Mouse (Mus musculus): ENCODE data around the gene Aarsd1. TPM values are rescaled to one million over a fixed set of nuclear protein-coding genes. Genes with fewer than 3 reads are reported as not detected.
"Not testable (repeated sequence)": the region's sequence is repeated elsewhere in the genome, so short reads cannot be mapped to it uniquely, and the experiment has no call there.

The Aarsd1 gene
- polyA plus RNA-seq, 1 experiment = 50.6 TPM

DNA sequence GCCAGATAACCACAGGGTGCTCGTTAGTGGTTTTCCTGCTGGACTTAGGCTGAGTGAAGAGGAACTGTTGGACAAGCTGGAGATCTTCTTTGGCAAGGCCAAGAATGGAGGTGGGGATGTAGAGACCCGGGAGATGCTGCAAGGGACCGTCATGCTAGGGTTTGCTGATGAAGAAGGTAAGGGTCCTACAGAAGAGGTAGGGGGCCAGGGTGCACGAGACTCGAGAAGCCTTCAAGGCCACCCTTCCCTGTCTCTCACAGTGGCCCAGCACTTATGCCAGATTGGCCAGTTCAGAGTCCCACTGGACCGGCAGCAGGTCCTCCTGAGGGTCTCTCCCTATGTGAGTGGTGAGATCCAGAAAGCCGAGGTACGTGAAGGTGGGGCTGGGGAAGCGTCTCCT is 40.2 kb upstream of the Aarsd1 start:
- H3K4me3 ChIP-seq (ENCODE audit: insufficient read depth, poor library complexity, severe bottlenecking) = no peak overlapping the region

DNA sequence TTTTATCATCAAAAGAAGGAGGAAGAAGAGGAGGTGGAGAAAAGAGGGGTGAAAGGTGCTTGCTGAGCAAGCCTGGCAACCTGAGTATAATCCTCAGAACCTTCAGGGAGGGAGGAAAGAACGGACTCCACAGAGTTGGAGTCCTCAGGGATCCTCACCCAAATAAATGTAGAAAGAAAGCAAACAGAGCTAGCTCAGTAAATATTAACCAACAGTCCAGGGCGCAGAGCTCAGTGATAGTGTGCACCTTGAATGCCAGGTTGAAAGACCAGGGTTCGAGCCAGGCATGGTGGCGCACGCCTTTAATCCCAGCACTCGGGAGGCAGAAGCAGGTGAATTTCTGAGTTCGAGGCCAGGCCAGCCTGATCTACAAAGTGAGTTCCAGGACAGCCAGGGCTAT is 38.2 kb upstream of the Aarsd1 start:
- TF ChIP-seq MYOD1 (IDR thresholded peaks at IDR 0.05; ENCODE audit: control insufficient read depth, insufficient read length, low read depth) = no peak
- TF ChIP-seq MAX (IDR thresholded peaks at IDR 0.05) = no peak
- no peak for TF ChIP-seq FOSL1 (IDR thresholded peaks at IDR 0.05; ENCODE audit: insufficient read depth, low read length, poor library complexity, severe bottlenecking)
- TF ChIP-seq CEBPB (IDR thresholded peaks at IDR 0.05; ENCODE audit: low read depth) = no peak
- TF ChIP-seq CTCF (IDR thresholded peaks at IDR 0.05; ENCODE audit: control insufficient read depth, insufficient read depth, insufficient read length) = no peak
- TF ChIP-seq USF1 (IDR thresholded peaks at IDR 0.05; ENCODE audit: low read depth) = no peak
- no peak for TF ChIP-seq MYOG (IDR thresholded peaks at IDR 0.05; ENCODE audit: control insufficient read depth, extremely low read depth, insufficient read length)
- Histone ChIP-seq H3ac (ENCODE audit: control insufficient read depth, insufficient read length, low read depth) (no peak overlapping the region), H3K79me3 (ENCODE audit: low read depth) (peaks cover 6% of the 10 kb centered on the region), H3K79me2 (ENCODE audit: control insufficient read depth, insufficient read depth) (peaks cover 35% of the 10 kb centered on the region), H3K36me3 (ENCODE audit: control insufficient read depth, insufficient read depth) (peaks cover 41% of the 10 kb centered on the region), H3K27me3 (ENCODE audit: control insufficient read depth, insufficient read depth, insufficient read length) (no peaks in the 10 kb centered on the region), H3K4me3 (ENCODE audit: insufficient read depth, poor library complexity, severe bottlenecking) (no peak overlapping the region)

More for the DNA sequence above, 40.2 kb upstream of the Aarsd1 start:
- Histone ChIP-seq H3ac (ENCODE audit: control insufficient read depth, insufficient read length, low read depth) (no peak overlapping the region), H3K79me2 (ENCODE audit: control insufficient read depth, insufficient read depth) (peaks cover 24% of the 10 kb centered on the region), H3K79me3 (ENCODE audit: low read depth) (peaks cover 5% of the 10 kb centered on the region), H3K36me3 (ENCODE audit: control insufficient read depth, insufficient read depth) (peaks cover 59% of the 10 kb centered on the region), H3K27me3 (ENCODE audit: control insufficient read depth, insufficient read depth, insufficient read length) (no peaks in the 10 kb centered on the region)
- no peak for TF ChIP-seq MYOG (IDR thresholded peaks at IDR 0.05; ENCODE audit: control insufficient read depth, extremely low read depth, insufficient read length)

DNA sequence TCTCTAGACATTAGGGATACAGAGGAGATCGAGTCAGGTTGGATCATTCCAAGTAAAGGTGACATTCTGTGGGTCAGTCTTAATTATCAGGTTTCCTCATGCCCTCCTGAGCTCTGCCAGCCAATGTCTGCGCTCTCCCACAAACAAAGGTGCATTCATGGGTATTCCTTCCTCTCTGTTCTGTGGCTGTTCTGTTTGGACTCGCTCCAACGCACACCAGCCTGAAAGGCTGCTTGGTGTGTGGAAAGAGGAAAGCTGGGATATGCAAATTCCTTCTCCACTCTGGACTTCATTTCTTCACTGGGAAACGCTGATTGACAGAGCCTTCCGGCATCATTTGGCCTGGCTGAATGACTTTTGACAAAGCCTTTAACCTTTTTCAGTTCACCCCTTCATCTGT is 37.3 kb upstream of the Aarsd1 start:
- peak overlapping the region; percentile 46 for H3ac ChIP-seq (ENCODE audit: control insufficient read depth, insufficient read length, low read depth)
- peaks cover 32% of the 10 kb centered on the region for H3K36me3 ChIP-seq (ENCODE audit: control insufficient read depth, insufficient read depth)
- H3K79me2 ChIP-seq (ENCODE audit: control insufficient read depth, insufficient read depth) = peaks cover 42% of the 10 kb centered on the region
- H3K4me3 ChIP-seq (ENCODE audit: insufficient read depth, poor library complexity, severe bottlenecking) = no peak overlapping the region
- H3K79me3 ChIP-seq (ENCODE audit: low read depth) = peaks cover 11% of the 10 kb centered on the region
- no peaks in the 10 kb centered on the region for H3K27me3 ChIP-seq (ENCODE audit: control insufficient read depth, insufficient read depth, insufficient read length)
- TF ChIP-seq FOSL1 (IDR thresholded peaks at IDR 0.05; ENCODE audit: insufficient read depth, low read length, poor library complexity, severe bottlenecking) = no peak
- TF ChIP-seq USF1 (IDR thresholded peaks at IDR 0.05; ENCODE audit: low read depth) = no peak
- TF ChIP-seq MAX (IDR thresholded peaks at IDR 0.05) = no peak
- TF ChIP-seq MYOD1 (IDR thresholded peaks at IDR 0.05; ENCODE audit: control insufficient read depth, insufficient read length, low read depth) = no peak
- no peak for TF ChIP-seq CEBPB (IDR thresholded peaks at IDR 0.05; ENCODE audit: low read depth)
- no peak for TF ChIP-seq CTCF (IDR thresholded peaks at IDR 0.05; ENCODE audit: control insufficient read depth, insufficient read depth, insufficient read length)
- TF ChIP-seq MYOG (IDR thresholded peaks at IDR 0.05; ENCODE audit: control insufficient read depth, extremely low read depth, insufficient read length) = no peak

DNA sequence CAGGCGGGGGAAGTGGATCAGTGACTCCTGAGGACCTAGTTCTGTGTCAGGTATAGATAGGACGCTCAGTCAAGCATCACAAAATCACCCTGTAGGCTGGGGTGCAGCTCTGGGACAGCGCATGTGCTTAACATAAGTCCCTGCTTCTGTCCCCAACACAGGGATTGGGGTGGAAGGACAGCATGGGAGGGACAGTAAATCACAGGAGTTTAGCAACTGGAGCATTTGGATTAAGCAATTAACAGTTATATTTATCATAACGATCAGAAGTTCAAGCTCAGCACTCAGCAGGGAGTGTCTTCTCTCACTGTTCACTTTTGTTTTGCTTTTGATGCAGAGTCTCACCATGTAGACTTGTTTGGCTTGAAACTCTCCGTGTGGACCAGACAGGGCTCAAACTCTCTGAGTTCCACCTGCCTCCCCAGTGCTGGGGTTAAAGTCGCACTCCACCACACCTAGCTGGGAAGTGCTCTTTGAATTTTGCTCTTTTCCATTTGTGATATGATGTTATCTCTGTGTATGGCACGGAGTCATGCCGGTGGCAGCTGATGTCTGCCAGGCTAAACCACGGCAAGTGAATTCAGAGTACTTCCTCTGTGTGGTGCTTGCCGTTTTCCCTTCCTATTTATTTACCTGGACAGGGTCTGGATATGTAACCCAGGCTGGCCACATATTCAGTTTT is 34.8 kb upstream of the Aarsd1 start:
- H3ac ChIP-seq (ENCODE audit: control insufficient read depth, insufficient read length, low read depth) = no peak overlapping the region
- peaks cover 9% of the 10 kb centered on the region for H3K36me3 ChIP-seq (ENCODE audit: control insufficient read depth, insufficient read depth)
- TF ChIP-seq CEBPB (IDR thresholded peaks at IDR 0.05; ENCODE audit: low read depth) (no peak), USF1 (IDR thresholded peaks at IDR 0.05; ENCODE audit: low read depth) (no peak), MYOD1 (IDR thresholded peaks at IDR 0.05; ENCODE audit: control insufficient read depth, insufficient read length, low read depth) (no peak), MYOG (IDR thresholded peaks at IDR 0.05; ENCODE audit: control insufficient read depth, extremely low read depth, insufficient read length) (no peak), CTCF (IDR thresholded peaks at IDR 0.05; ENCODE audit: control insufficient read depth, insufficient read depth, insufficient read length) (no peak), FOSL1 (IDR thresholded peaks at IDR 0.05; ENCODE audit: insufficient read depth, low read length, poor library complexity, severe bottlenecking) (no peak), MAX (IDR thresholded peaks at IDR 0.05) (no peak)

DNA sequence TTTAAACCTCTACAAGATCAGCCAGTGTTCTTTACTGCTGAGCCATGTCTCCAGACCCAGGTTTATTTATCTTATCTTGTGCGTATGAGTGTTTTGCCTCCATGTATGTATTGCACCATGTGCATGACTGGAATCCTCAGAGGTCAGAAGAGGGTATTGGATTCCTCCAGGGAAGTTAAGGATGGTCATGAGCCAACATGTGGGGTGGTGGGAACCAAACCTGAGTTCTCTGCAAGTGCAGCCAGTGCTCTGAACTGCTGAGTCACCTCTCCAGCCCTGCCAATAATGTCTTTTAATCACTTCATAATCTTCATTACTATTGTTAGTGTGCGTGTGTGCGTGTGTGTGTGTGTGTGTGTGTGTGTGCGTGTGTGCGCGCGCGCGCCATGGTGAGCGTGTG is 34.1 kb upstream of the Aarsd1 start:
- TF ChIP-seq CEBPB (IDR thresholded peaks at IDR 0.05; ENCODE audit: low read depth) (no peak), MYOD1 (IDR thresholded peaks at IDR 0.05; ENCODE audit: control insufficient read depth, insufficient read length, low read depth) (no peak), CTCF (IDR thresholded peaks at IDR 0.05; ENCODE audit: control insufficient read depth, insufficient read depth, insufficient read length) (no peak), MAX (IDR thresholded peaks at IDR 0.05) (no peak), FOSL1 (IDR thresholded peaks at IDR 0.05; ENCODE audit: insufficient read depth, low read length, poor library complexity, severe bottlenecking) (no peak), USF1 (IDR thresholded peaks at IDR 0.05; ENCODE audit: low read depth) (no peak), MYOG (IDR thresholded peaks at IDR 0.05; ENCODE audit: control insufficient read depth, extremely low read depth, insufficient read length) (no peak)

More for the DNA sequence above, 34.8 kb upstream of the Aarsd1 start:
- H3K79me2 ChIP-seq (ENCODE audit: control insufficient read depth, insufficient read depth) = peaks cover 53% of the 10 kb centered on the region
- H3K79me3 ChIP-seq (ENCODE audit: low read depth) = peaks cover 11% of the 10 kb centered on the region
- H3K4me3 ChIP-seq (ENCODE audit: insufficient read depth, poor library complexity, severe bottlenecking) = no peak overlapping the region
- no peaks in the 10 kb centered on the region for H3K27me3 ChIP-seq (ENCODE audit: control insufficient read depth, insufficient read depth, insufficient read length)

DNA sequence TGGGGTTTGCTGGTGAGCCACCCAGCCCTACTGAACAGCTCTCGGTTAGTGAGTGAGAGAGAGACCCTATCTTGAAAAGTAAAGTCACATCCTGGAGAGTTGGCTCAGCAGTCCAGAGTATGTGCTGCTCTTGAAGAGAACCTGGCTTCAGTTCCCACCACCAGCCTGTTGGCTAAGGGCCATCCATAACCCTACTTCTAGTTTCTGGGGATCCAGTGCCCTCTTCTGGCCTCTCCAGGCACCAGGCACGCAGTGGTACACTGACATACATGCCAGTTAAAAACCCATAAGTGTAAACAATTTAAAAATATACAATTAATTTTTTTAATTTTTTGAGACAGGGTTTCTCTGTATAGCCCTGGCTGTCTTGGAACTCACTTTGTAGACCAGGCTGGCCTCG is 33.0 kb upstream of the Aarsd1 start:
- TF ChIP-seq MYOG (IDR thresholded peaks at IDR 0.05; ENCODE audit: control insufficient read depth, extremely low read depth, insufficient read length) = no peak
- peak; percentile 15 for TF ChIP-seq CTCF (IDR thresholded peaks at IDR 0.05; ENCODE audit: control insufficient read depth, insufficient read depth, insufficient read length)
- peaks cover 52% of the 10 kb centered on the region for H3K79me2 ChIP-seq (ENCODE audit: control insufficient read depth, insufficient read depth)
- no peaks in the 10 kb centered on the region for H3K27me3 ChIP-seq (ENCODE audit: control insufficient read depth, insufficient read depth, insufficient read length)
- peaks cover 11% of the 10 kb centered on the region for H3K36me3 ChIP-seq (ENCODE audit: control insufficient read depth, insufficient read depth)
- H3K79me3 ChIP-seq (ENCODE audit: low read depth) = peaks cover 11% of the 10 kb centered on the region
- H3ac ChIP-seq (ENCODE audit: control insufficient read depth, insufficient read length, low read depth) = no peak overlapping the region
- no peak overlapping the region for H3K4me3 ChIP-seq (ENCODE audit: insufficient read depth, poor library complexity, severe bottlenecking)

More for the DNA sequence above, 34.1 kb upstream of the Aarsd1 start:
- H3K27me3 ChIP-seq (ENCODE audit: control insufficient read depth, insufficient read depth, insufficient read length) = no peaks in the 10 kb centered on the region
- no peak overlapping the region for H3ac ChIP-seq (ENCODE audit: control insufficient read depth, insufficient read length, low read depth)
- H3K79me3 ChIP-seq (ENCODE audit: low read depth) = peaks cover 11% of the 10 kb centered on the region
- peaks cover 53% of the 10 kb centered on the region for H3K79me2 ChIP-seq (ENCODE audit: control insufficient read depth, insufficient read depth)
- peaks cover 3% of the 10 kb centered on the region for H3K36me3 ChIP-seq (ENCODE audit: control insufficient read depth, insufficient read depth)
- no peak overlapping the region for H3K4me3 ChIP-seq (ENCODE audit: insufficient read depth, poor library complexity, severe bottlenecking)

DNA sequence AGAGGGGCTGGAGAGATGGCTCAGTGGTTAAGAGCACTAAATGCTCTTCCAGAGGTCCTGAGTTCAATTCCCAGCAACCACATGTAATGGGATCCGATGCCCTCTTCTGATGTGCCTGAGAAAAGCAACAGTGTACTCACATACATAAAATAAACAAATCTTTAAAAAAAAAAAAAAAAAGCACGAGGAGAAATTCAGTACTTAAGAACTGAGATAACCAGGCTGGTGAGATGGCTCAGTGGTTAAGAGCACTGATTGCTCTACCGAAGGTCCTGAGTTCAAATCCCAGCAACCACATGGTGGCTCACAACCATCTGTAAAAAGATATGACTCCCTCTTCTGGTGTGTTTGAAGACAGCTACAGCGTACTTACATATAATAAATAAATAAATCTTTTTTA is 32.2 kb upstream of the Aarsd1 start:
- peaks cover 19% of the 10 kb centered on the region for H3K36me3 ChIP-seq (ENCODE audit: control insufficient read depth, insufficient read depth)
- peaks cover 54% of the 10 kb centered on the region for H3K79me2 ChIP-seq (ENCODE audit: control insufficient read depth, insufficient read depth)
- peaks cover 17% of the 10 kb centered on the region for H3K79me3 ChIP-seq (ENCODE audit: low read depth)
- H3K4me3 ChIP-seq (ENCODE audit: insufficient read depth, poor library complexity, severe bottlenecking); H3K27me3 ChIP-seq (ENCODE audit: control insufficient read depth, insufficient read depth, insufficient read length); H3ac ChIP-seq (ENCODE audit: control insufficient read depth, insufficient read length, low read depth): not testable (repeated sequence)

Data from C2C12 (cell line).